Comparison of ENCODE assay signal across 18 mouse cellular contexts in genomic region chr2:57109926-57110325, GRCm38 (mm10). TPM values are rescaled to one million over a fixed set of nuclear protein-coding genes. Genes with fewer than 3 reads are reported as not detected.
DNase-seq lines count a peak whose midpoint lies in the region; ATAC-seq and TF ChIP-seq lines count a peak whose summit lies in the region.
"Had no signal": no experiment of that assay in that cellular context is flagged by ENCODE, and none has a peak within 500 bp of the region (broad histone marks: within the 10 kb centered on the region; RNA-seq: fewer than 3 reads in every experiment).

No protein-coding gene starts in this region.

- H3K9me3 ChIP-seq in heart, embryonic 15.5 days (replicated peaks): no peaks in the 10 kb centered on the region
- H3K9me3 ChIP-seq in embryonic facial prominence, embryonic 10.5 days: peaks cover 4% of the 10 kb centered on the region; the same call in 1 of the 2 replicates
- no peaks in the 10 kb centered on the region for H3K9me3 ChIP-seq in hindbrain, embryonic 14.5 days (ENCODE audit: control insufficient read depth, low read length)
- H3K9me3 ChIP-seq in neural tube, embryonic 12.5 days: no peaks in the 10 kb centered on the region
- H3K9me3 ChIP-seq: embryonic facial prominence, embryonic 13.5 days; heart, embryonic 13.5 days had no signal

- H3K36me3 ChIP-seq in heart, embryonic 15.5 days: no peaks in the 10 kb centered on the region
- H3K36me3 ChIP-seq in embryonic facial prominence, embryonic 10.5 days (replicated peaks): no peaks in the 10 kb centered on the region
- H3K36me3 ChIP-seq in hindbrain, embryonic 14.5 days (replicated peaks; ENCODE audit: control insufficient read depth, insufficient read depth): no peaks in the 10 kb centered on the region
- no peaks in the 10 kb centered on the region for H3K36me3 ChIP-seq in neural tube, embryonic 12.5 days
- H3K36me3 ChIP-seq: embryonic facial prominence, embryonic 13.5 days; heart, embryonic 13.5 days had no signal

- H3K4me2 ChIP-seq in heart, embryonic 15.5 days: no peak overlapping the region
- peak overlapping the region; percentile 17 for H3K4me2 ChIP-seq in hindbrain, embryonic 14.5 days (replicated peaks)
- peak overlapping the region; percentile 37 for H3K4me2 ChIP-seq in neural tube, embryonic 12.5 days (replicated peaks)
- H3K4me2 ChIP-seq: embryonic facial prominence, embryonic 13.5 days; heart, embryonic 13.5 days had no signal

- TF ChIP-seq CTCF in lung, adult 2 months (IDR thresholded peaks at IDR 0.05; ENCODE audit: insufficient read depth, low read length): no peak

- no peak overlapping the region for H3K9ac ChIP-seq in heart, embryonic 15.5 days
- H3K9ac ChIP-seq in hindbrain, embryonic 14.5 days: 0 out of 2 replicates have a peak overlapping the region, but pooled peaks have one; percentile 13
- no peak overlapping the region for H3K9ac ChIP-seq in neural tube, embryonic 12.5 days
- H3K9ac ChIP-seq: embryonic facial prominence, embryonic 13.5 days; heart, embryonic 13.5 days; liver, embryonic 14.5 days had no signal

- peaks cover 81% of the 10 kb centered on the region for H3K27me3 ChIP-seq in heart, embryonic 15.5 days
- peaks cover 93% of the 10 kb centered on the region for H3K27me3 ChIP-seq in embryonic facial prominence, embryonic 10.5 days (replicated peaks; ENCODE audit: low read depth, poor library complexity, severe bottlenecking)
- peaks cover 92% of the 10 kb centered on the region for H3K27me3 ChIP-seq in hindbrain, embryonic 14.5 days (ENCODE audit: control insufficient read depth, insufficient read depth, low read length)
- H3K27me3 ChIP-seq in neural tube, embryonic 12.5 days (replicated peaks): peaks cover 82% of the 10 kb centered on the region

- TF ChIP-seq POLR2A in lung, adult 2 months (IDR thresholded peaks at IDR 0.05; ENCODE audit: borderline replicate concordance, extremely low read depth, low read depth, low read length): no peak

- no peak overlapping the region for H3K27ac ChIP-seq in heart, embryonic 15.5 days
- no peak overlapping the region for H3K27ac ChIP-seq in embryonic facial prominence, embryonic 10.5 days (replicated peaks)
- H3K27ac ChIP-seq in hindbrain, embryonic 14.5 days: peak overlapping the region; percentile 49; the same call in 1 of the 2 replicates
- no peak overlapping the region for H3K27ac ChIP-seq in neural tube, embryonic 12.5 days
- H3K27ac ChIP-seq: embryonic facial prominence, embryonic 13.5 days; heart, embryonic 13.5 days; liver, embryonic 14.5 days had no signal

- WGBS in heart, embryonic 15.5 days: 16% methylated on average over 14 of the region's 14 CpGs
- 2% methylated on average over 14 of the region's 14 CpGs for WGBS in embryonic facial prominence, embryonic 10.5 days
- 5% methylated on average over 14 of the region's 14 CpGs for WGBS in hindbrain, embryonic 14.5 days
- WGBS in neural tube, embryonic 12.5 days: 2% methylated on average over 14 of the region's 14 CpGs
- 56% methylated on average over 14 of the region's 14 CpGs for WGBS in lung, adult 2 months

- peaks cover 22% of the 10 kb centered on the region for H3K4me1 ChIP-seq in heart, embryonic 15.5 days (replicated peaks)
- H3K4me1 ChIP-seq in embryonic facial prominence, embryonic 10.5 days: peaks cover 34% of the 10 kb centered on the region
- peaks cover 6% of the 10 kb centered on the region; the same call in 1 of the 2 replicates for H3K4me1 ChIP-seq in hindbrain, embryonic 14.5 days (replicated peaks; ENCODE audit: control insufficient read depth, insufficient read depth, low read length)
- peaks cover 23% of the 10 kb centered on the region for H3K4me1 ChIP-seq in neural tube, embryonic 12.5 days
- H3K4me1 ChIP-seq in lung, adult 2 months (ENCODE audit: control insufficient read depth, insufficient read depth, low read length): no peaks in the 10 kb centered on the region

- no peak for DNase-seq in heart, adult 9 months (ENCODE audit: low spot score in 2 of 2)
- peak; percentile 46 for DNase-seq in embryonic facial prominence, embryonic 10.5 days (ENCODE audit: low spot score)
- DNase-seq in hindbrain, embryonic 14.5 days (ENCODE audit: low spot score): no peak
- no peak for DNase-seq in spleen, postnatal 36 days (ENCODE audit: low spot score in 2 of 2)
- DNase-seq in layer of hippocampus, postnatal 10 days (ENCODE audit: low spot score in 2 of 2): no peak
- no peak for DNase-seq in lung, adult 2 months
- DNase-seq: adrenal gland, adult 8-10 months; cerebellum, adult 9-10 months; kidney, adult 11 months; layer of hippocampus, postnatal 36 days; spleen, adult 18-20 months; thymus, postnatal 4 days had no signal

- no peak for ATAC-seq in heart, embryonic 15.5 days (replicated peaks; ENCODE audit: insufficient number of reproducible peaks, insufficient read depth, low FRiP score, low read depth)
- ATAC-seq in hindbrain, embryonic 14.5 days (ENCODE audit: low FRiP score): no peak
- ATAC-seq in neural tube, embryonic 12.5 days (ENCODE audit: low FRiP score, low read depth): no peak
- ATAC-seq: lung, postnatal 0 days had no signal

- 0 out of 2 replicates have a peak overlapping the region, but pooled peaks have one; percentile 4 for H3K4me3 ChIP-seq in heart, embryonic 15.5 days
- H3K4me3 ChIP-seq in embryonic facial prominence, embryonic 10.5 days: no peak overlapping the region
- peak overlapping the region; percentile 6; the same call in 1 of the 2 replicates for H3K4me3 ChIP-seq in hindbrain, embryonic 14.5 days (replicated peaks; ENCODE audit: low read length)
- peak overlapping the region; percentile 7 for H3K4me3 ChIP-seq in neural tube, embryonic 12.5 days
- H3K4me3 ChIP-seq in lung, adult 2 months (replicated peaks; ENCODE audit: extremely low read depth, low read depth, low read length): no peak overlapping the region
- H3K4me3 ChIP-seq: embryonic facial prominence, embryonic 13.5 days; heart, embryonic 13.5 days had no signal

RNA-seq across cellular contexts. Expression of gene Nr4a2, which starts 13.9 kb away (rescaled TPM):
- 2.1 and 3.1 TPM in 2 replicates for polyA plus RNA-seq in heart, embryonic 15.5 days (2015; fragmentation: Nextera tagmentation; extraction: Ambion mirVana)
- 5.3 and 6.5 TPM in 2 replicates for polyA plus RNA-seq in embryonic facial prominence, embryonic 10.5 days (2016; fragmentation: Nextera tagmentation; extraction: Ambion mirVana)
- polyA plus RNA-seq in hindbrain, embryonic 14.5 days (2014; fragmentation: Nextera tagmentation; extraction: Ambion mirVana): 20.7 and 21.0 TPM in 2 replicates
- 20.7 and 21.0 TPM in 2 replicates for polyA plus RNA-seq in neural tube, embryonic 12.5 days (2016; fragmentation: Nextera tagmentation; extraction: Ambion mirVana)
- 10 to 100 TPM; 55.5 to 75.3 TPM for total RNA-seq in layer of hippocampus, postnatal 10 days (2021)
- 1.9 and 3.6 TPM in 2 replicates for polyA plus RNA-seq in lung, adult 2 months (2012; rRNA removed)

Comparison
In these comparisons a context has a peak if more than half of its experiments do, and no peak if none do; other contexts are left out.
1. H3K4me3 ChIP-seq: peak in heart, embryonic 15.5 days (single experiment), hindbrain, embryonic 14.5 days (single experiment) and neural tube, embryonic 12.5 days (single experiment); none in embryonic facial prominence, embryonic 10.5 days (single experiment) and lung, adult 2 months (single experiment).